Mouse (Mus musculus): ENCODE data around the gene Fem1b.

Fem1b gene

DNA sequence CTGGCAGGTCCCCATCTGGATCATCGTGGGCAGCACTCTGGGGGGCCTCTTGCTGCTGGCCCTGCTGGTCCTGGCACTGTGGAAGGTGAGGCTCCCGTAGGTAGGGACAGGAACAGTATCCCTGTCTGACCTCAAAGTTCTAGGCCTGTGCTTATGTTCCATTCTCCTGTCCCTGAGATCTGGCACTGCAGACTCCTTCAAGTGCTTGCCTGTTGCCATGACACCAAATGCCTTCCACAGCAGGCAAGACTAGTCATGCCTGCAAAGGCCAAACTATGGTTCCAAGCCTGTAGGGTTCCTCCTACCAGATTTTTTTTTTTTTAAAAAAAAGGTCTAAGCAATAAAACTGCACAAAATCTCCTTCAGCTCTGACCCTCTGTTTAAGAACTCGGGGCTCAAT lies 29.8 kb downstream of the Fem1b start:
- no peak for DNase-seq (ENCODE audit: low spot score in 2 of 2)

GRCm38 (mm10) chr9:62778721-62779120 lies 33.0 kb downstream of the Fem1b start:
- DNase-seq (ENCODE audit: low spot score in 2 of 2) = no peak

GRCm38 (mm10) chr9:62777461-62777860 lies 34.3 kb downstream of the Fem1b start:
- peak in 1 of 2 experiments; percentile 46 for DNase-seq (ENCODE audit: low spot score in 2 of 2)

DNA sequence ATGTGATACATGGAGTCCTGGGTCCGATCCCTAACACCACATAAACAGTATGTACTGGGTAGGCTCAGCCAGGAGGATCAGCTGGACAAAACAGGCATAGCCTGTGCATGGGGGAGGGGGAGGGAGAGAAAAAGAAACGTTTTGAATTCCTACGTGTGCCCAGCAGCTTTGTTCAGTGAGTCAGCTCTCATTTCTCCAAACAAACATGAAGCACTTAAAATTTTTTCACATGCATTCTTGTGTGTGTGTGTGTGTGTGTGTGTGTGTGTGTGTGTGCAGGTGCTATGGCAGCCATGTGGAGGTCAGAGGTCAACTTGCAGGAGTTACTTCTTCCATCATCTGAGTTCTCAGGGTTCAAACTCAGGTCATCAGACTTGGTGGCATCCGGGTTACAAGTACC lies 36.3 kb downstream of the Fem1b start:
- DNase-seq (ENCODE audit: low spot score in 2 of 2) = no peak

DNA sequence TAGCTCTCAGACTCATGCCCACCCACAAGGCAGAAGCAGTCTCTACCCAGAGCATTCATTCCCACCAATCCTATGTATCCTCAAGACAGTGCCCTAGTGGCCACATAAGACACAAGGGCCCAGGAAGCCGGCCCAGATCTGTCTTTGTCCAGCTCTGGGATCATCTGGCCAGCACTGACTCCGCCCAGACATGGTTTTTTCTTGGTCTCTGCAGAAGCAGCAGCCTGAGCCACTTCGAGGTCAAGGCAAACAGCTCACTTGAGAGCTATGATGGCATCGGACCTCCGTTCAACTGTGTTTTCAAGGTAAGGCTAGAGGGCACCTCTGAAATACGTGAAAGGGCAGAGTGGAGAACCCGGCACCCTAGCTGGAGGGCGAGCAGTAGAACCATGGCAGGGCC lies 39.0 kb downstream of the Fem1b start:
- no peak for DNase-seq (ENCODE audit: low spot score in 2 of 2)

GRCm38 (mm10) chr9:62768361-62768760 lies 43.4 kb downstream of the Fem1b start:
- DNase-seq (ENCODE audit: low spot score in 2 of 2) = no peak

DNA sequence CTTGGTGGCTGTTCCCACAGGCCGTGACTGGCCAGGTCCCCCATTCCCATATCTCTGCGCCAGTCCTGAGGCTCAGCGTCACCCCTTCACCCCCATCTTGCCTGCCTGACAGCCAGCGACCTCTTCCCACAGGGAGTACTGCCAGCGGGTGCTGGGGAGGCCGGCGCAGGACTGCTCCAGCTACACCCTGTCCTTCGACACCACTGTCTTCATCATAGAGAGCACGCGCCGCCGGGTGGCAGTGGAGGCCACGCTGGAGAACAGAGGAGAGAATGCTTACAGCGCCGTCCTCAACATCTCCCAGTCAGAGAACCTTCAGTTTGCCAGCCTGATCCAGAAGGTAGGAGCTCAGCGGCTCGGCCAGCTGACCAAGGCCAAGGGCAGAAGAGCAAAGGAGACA lies 44.3 kb downstream of the Fem1b start:
- no peak for DNase-seq (ENCODE audit: low spot score in 2 of 2)

- DNase-seq (ENCODE audit: low spot score in 2 of 2) = no peak
Observed at GRCm38 (mm10) chr9:62765346-62765745, 46.4 kb downstream of the Fem1b start.

DNA sequence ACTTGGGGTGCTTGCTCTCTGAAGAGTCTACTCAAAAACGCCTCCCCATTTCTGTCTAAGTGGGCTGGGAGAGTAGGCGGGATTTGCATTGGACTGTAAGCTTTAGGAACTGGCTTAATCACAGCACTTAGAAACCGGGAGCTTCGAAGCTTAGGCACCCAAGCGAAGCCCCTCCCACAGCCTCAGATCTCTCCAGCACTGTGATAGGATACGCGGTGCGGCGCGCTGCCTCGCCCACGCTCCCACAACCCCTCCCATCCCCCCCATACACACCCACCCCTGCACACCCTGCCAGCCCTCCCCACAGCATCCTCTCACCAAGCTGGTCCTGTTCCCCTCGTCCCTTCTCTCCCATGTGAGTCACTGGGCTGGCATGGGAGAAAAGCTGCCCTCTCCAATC lies 48.3 kb downstream of the Fem1b start:
- peak; percentile 61 to 65 for DNase-seq (ENCODE audit: low spot score in 2 of 2)

DNA sequence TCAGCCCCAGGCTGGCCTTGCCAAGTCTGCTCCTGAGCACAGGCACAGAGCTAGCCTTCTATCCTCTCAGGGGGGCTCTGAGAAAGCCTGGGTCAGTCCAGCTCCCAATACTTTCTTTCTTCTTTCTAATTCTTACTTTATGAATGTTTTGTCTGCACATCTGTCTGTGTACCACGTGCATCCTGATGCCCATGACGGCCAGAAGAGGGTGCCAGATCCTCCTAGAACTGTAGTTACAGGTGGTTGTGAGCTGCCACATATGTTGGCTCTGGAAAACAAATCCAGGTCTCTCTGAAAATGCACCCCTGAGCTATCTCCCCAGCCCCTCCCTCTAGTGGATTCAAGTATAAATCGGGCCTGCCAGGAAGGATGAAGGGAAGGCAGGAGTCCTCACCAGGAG lies 52.1 kb downstream of the Fem1b start:
- no peak for DNase-seq (ENCODE audit: low spot score in 2 of 2)

DNA sequence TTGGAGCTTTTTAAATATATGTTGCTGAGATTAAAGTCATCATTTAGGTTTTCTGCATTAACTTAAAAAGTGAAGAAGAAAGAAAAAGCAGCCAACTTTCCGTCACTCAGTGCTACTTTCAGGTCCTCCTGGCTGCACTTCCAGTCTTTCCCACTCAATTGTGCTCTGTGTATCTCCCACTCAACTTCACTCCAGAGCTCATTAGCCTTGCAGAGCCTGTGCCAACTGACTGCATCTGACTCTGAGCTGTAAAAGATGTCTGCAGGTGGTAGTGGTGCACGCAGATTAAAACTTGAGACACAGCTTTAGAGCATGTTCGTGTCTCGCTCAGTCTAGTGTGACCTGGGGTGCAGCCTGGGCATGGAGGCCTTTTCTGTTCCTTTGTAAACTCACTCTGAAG lies 53.4 kb downstream of the Fem1b start:
- DNase-seq (ENCODE audit: low spot score in 2 of 2) = peak; percentile 81 to 88

GRCm38 (mm10) chr9:62750381-62750780 lies 61.4 kb downstream of the Fem1b start:
- no peak for DNase-seq (ENCODE audit: low spot score in 2 of 2)

DNA sequence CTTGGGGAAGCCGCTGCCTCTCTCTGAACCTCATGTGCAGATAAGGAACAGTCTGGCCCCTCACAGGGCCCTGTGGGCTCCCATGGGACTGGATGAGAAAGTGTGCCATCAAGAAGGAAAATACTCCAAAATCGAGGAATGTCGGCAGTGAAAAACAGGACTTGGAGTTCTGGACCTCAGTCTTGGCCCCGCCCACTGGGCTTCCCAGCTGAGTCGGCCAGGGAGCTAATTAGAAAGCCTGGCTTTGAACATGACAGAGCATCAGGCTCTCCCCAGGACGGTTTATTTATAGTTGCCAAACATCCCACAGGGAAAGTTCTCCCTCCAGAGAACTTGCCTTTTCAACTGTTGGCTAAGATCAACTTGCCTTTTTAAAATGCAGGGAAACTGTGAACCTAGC lies 62.1 kb downstream of the Fem1b start:
- no peak for DNase-seq (ENCODE audit: low spot score in 2 of 2)

DNA sequence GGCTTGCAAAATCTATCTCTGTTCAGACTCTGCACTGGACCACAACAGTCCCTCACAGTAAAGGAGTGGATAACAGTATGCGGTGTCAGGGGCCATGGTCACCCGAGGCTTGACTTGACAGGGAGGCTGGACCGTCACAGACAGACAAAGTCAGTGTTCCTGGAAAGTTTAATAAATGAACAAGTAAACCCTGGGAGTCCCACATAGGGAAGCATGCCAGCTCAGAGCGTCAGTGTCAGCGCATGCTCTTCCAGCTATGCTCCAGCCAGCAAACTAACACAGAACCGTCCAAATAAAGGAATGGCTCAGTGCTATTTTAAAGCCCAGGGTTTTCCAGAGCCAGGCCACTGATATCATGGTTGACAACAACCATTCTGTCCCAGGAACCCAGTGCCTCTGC lies 65.1 kb downstream of the Fem1b start:
- no peak for DNase-seq (ENCODE audit: low spot score in 2 of 2)

DNA sequence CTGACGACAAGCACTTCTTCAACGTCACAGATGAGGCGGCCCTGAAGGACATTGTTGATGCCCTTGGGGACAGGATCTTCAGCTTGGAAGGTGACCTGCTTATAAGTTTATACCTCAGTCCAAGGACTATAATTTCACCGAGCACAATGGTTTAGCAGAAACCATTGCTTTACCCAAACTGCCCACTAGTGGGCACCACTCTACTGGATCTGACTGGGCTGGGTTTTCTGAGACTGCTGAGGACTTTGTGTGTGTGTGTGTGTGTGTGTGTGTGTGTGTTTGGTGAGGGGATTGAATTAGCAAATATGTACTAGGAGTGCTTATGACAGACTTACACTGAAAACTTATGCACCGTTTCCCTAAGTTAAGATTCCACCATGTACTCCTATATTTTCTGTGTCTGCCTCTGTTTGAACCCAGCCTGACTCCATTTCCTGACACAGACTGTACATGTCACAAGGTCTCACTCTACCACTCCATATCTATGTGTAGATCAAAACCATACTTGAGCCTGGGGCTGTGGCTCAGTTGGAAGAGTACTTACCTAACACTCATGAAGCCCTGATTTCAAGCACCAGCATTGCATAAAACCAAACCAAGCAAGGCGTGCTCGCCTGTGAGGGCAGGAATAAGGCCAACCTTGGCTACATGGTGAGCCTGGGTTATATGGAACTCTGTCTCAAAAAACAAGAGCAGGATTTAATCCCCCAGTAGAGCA lies 67.0 kb downstream of the Fem1b start:
- no peak for DNase-seq (ENCODE audit: low spot score in 2 of 2)
